Mouse (Mus musculus) CH12.LX (cell line): ENCODE measurements around the gene Tradd.

Experiments used
- CTCF ChIP-seq, 2 experiments: IDR thresholded peaks in 1 of 2; conservative IDR thresholded peaks in 1 of 2; 2 replicates each; pipeline ENCODE4 v1.5.1; 2011 to 2012; ENCODE audit warnings: low read depth in 2 of 2, low read length in 2 of 2, improper control_type of control experiment in 1 of 2, inconsistent platforms in 1 of 2, mild to moderate bottlenecking in 1 of 2, moderate library complexity in 1 of 2
- ELF1 ChIP-seq: IDR thresholded peaks from 2 replicates; pipeline ENCODE4 v1.6.1; 2014; ENCODE audit warnings: low read depth, mild to moderate bottlenecking, inconsistent platforms, low read length, improper control_type of control experiment
- GABPA ChIP-seq: IDR thresholded peaks from 2 replicates; pipeline ENCODE4 v1.6.1; 2012; ENCODE audit warnings: low read depth, low read length, improper control_type of control experiment, inconsistent platforms; ENCODE audit not compliant: insufficient replicate concordance
- HCFC1 ChIP-seq: IDR thresholded peaks from 2 replicates; pipeline ENCODE4 v1.6.1; 2012; ENCODE audit warnings: low read depth, mild to moderate bottlenecking, inconsistent platforms, low read length, improper control_type of control experiment
- KAT2A ChIP-seq: IDR thresholded peaks from 2 replicates; pipeline ENCODE4 v1.6.1; 2012; ENCODE audit warnings: low read length, improper control_type of control experiment, inconsistent platforms; ENCODE audit not compliant: insufficient replicate concordance
- MAX ChIP-seq: IDR thresholded peaks from 2 replicates; pipeline ENCODE4 v1.6.1; 2011; ENCODE audit warnings: low read length, improper control_type of control experiment
- POLR2A ChIP-seq: IDR thresholded peaks from 2 replicates; pipeline ENCODE4 v1.6.1; 2011; ENCODE audit warnings: low read depth, mild to moderate bottlenecking, improper control_type of control experiment, low read length
- POLR2AphosphoS2 ChIP-seq: IDR thresholded peaks from 2 replicates; pipeline ENCODE4 v1.6.1; 2011; ENCODE audit warnings: low read depth, low read length, improper control_type of control experiment
- TCF12 ChIP-seq: IDR thresholded peaks from 2 replicates; pipeline ENCODE4 v1.6.1; 2014; ENCODE audit warnings: low read depth, mild to moderate bottlenecking, inconsistent platforms, low read length, improper control_type of control experiment
- USF1 ChIP-seq: IDR thresholded peaks from 2 replicates; pipeline ENCODE4 v1.6.1; 2014; ENCODE audit warnings: low read depth, mild to moderate bottlenecking, inconsistent platforms, low read length, improper control_type of control experiment

GRCm38 (mm10) chr8:105311718-105312117, 47.3 kb upstream of the Tradd start:
- no peak for TF ChIP-seq POLR2AphosphoS2
- no peak for TF ChIP-seq TCF12
- no peak for TF ChIP-seq HCFC1
- no peak for TF ChIP-seq ELF1
- TF ChIP-seq USF1, result no peak
- no peak for TF ChIP-seq MAX
- no peak for TF ChIP-seq POLR2A
- no peak; a peak in 1 of 4 replicates for TF ChIP-seq CTCF (conservative IDR thresholded peaks at IDR 0.05 in 1 of 2, IDR thresholded peaks at IDR 0.05 in 1 of 2; ENCODE audit: low read depth in 2 of 2, low read length in 2 of 2)
- no peak for TF ChIP-seq GABPA
- no peak for TF ChIP-seq KAT2A
